8 mouse cellular contexts compared by ENCODE assay signal in genomic region chr2:179729002-179729401, GRCm38 (mm10).
DNase-seq lines count a peak whose midpoint lies in the region; ATAC-seq and TF ChIP-seq lines count a peak whose summit lies in the region.

No protein-coding gene starts in this region.

- 56% methylated on average over 8 of the region's 8 CpGs for WGBS in kidney, adult 2 months
- WGBS in kidney, embryonic 16.5 days, result 65% methylated on average over 8 of the region's 8 CpGs

- TF ChIP-seq CTCF in kidney, adult 2 months (conservative IDR thresholded peaks at IDR 0.05; ENCODE audit: insufficient read depth, insufficient read length, low read depth, low read length), result peak; percentile 40
- peak; percentile 22; the same call in 1 of the 2 replicates for TF ChIP-seq CTCF in embryonic fibroblast, embryonic 13.5 days (IDR thresholded peaks at IDR 0.05; ENCODE audit: borderline replicate concordance, insufficient read depth, low read length)

- H3K9ac ChIP-seq in kidney, embryonic 16.5 days (replicated peaks; ENCODE audit: low read length), result no peak overlapping the region

- no peak for ATAC-seq in kidney, embryonic 16.5 days (ENCODE audit: low FRiP score, low TSS enrichment)
- ATAC-seq in inflammation-experienced regulatory T-cells, adult 6 months, result no peak

- no peak overlapping the region for H3K4me3 ChIP-seq in kidney, adult 2 months (ENCODE audit: insufficient read depth, low read depth, low read length)
- H3K4me3 ChIP-seq in kidney, embryonic 16.5 days (ENCODE audit: low read length), result no peak overlapping the region
- no peak overlapping the region for H3K4me3 ChIP-seq in embryonic fibroblast, embryonic 13.5 days (ENCODE audit: insufficient read depth, low read length)

- no peak overlapping the region for H3K27ac ChIP-seq in kidney, adult 2 months (ENCODE audit: insufficient read depth, low read depth, low read length)
- H3K27ac ChIP-seq in kidney, embryonic 16.5 days (ENCODE audit: low read length), result no peak overlapping the region
- H3K27ac ChIP-seq in embryonic fibroblast, embryonic 13.5 days (ENCODE audit: insufficient read depth, low read length), result no peak overlapping the region

- TF ChIP-seq POLR2A in kidney, adult 2 months (IDR thresholded peaks at IDR 0.05; ENCODE audit: low read depth, low read length), result no peak
- TF ChIP-seq POLR2A in embryonic fibroblast, embryonic 13.5 days (IDR thresholded peaks at IDR 0.05; ENCODE audit: low read depth, low read length), result no peak

- no peak overlapping the region for H3K4me2 ChIP-seq in kidney, embryonic 16.5 days (replicated peaks; ENCODE audit: low read depth, low read length)

- H3K27me3 ChIP-seq in kidney, adult 2 months (replicated peaks; ENCODE audit: control insufficient read depth, insufficient read depth, low read length), result no peaks in the 10 kb centered on the region
- no peaks in the 10 kb centered on the region for H3K27me3 ChIP-seq in kidney, embryonic 16.5 days (ENCODE audit: insufficient read depth, low read length)

- DNase-seq in adrenal gland, postnatal 10 days, result peak; percentile 23
- no peak for DNase-seq in adrenal gland, adult 8-10 months
- DNase-seq in kidney, adult 2 months, result no peak
- DNase-seq in 3T3-L1 (ENCODE audit: low read depth, low spot score), result peak; percentile 5
- DNase-seq in Muller cell, postnatal 12 days (ENCODE audit: inconsistent ontology term), result no peak

- H3K36me3 ChIP-seq in kidney, adult 2 months (ENCODE audit: control insufficient read depth, insufficient read depth, low read length), result no peaks in the 10 kb centered on the region
- no peaks in the 10 kb centered on the region for H3K36me3 ChIP-seq in kidney, embryonic 16.5 days (ENCODE audit: insufficient read depth, low read length)

- H3K4me1 ChIP-seq in kidney, adult 2 months (ENCODE audit: control insufficient read depth, insufficient read depth, low read length), result no peaks in the 10 kb centered on the region
- no peaks in the 10 kb centered on the region for H3K4me1 ChIP-seq in kidney, embryonic 16.5 days (ENCODE audit: insufficient read depth, low read length)
- no peaks in the 10 kb centered on the region for H3K4me1 ChIP-seq in embryonic fibroblast, embryonic 13.5 days (ENCODE audit: control insufficient read depth, insufficient read depth, low read length)

- H3K9me3 ChIP-seq in kidney, embryonic 16.5 days (ENCODE audit: low read length), result no peaks in the 10 kb centered on the region

Comparison
In these comparisons a context has a peak if more than half of its experiments do, and no peak if none do; other contexts are left out.
1. DNase-seq: peak in adrenal gland, postnatal 10 days (single experiment) and 3T3-L1 (single experiment); none in adrenal gland, adult 8-10 months (single experiment), kidney, adult 2 months (single experiment) and Muller cell, postnatal 12 days (single experiment).